Mouse (Mus musculus) cerebellum, adult 2 months (tissue): Measurements from ENCODE around the gene Zfp626. TPM values are rescaled to one million over a fixed set of nuclear protein-coding genes. Genes with fewer than 3 reads are reported as not detected.
A peak's percentile ranks its signal among the peaks of the same experiment; 100 is the strongest.
"Not testable (repeated sequence)": the region's sequence is repeated elsewhere in the genome, so short reads cannot be mapped to it uniquely, and the experiment has no call there.

ENCODE experiments used
- DNase-seq, 2 experiments: peaks; one replicate each; pipeline ENCODE4 v3.0.0; 2021
- H3K27ac ChIP-seq: fragments of 200-500 bp; 2 replicates; pipeline ENCODE4 v1.5.1; 2012; ENCODE audit warnings: low read length, control low read depth, inconsistent platforms; ENCODE audit not compliant: insufficient read depth
- H3K27me3 ChIP-seq: fragments of 200-500 bp; 2 replicates; pipeline ENCODE4 v1.6.1; 2012; ENCODE audit warnings: inconsistent platforms, mild to moderate bottlenecking, low read length, moderate library complexity; ENCODE audit not compliant: control insufficient read depth, insufficient read depth
- H3K4me1 ChIP-seq: fragments of 200-500 bp; 2 replicates; pipeline ENCODE4 v1.6.1; 2011; ENCODE audit warnings: low read length; ENCODE audit not compliant: control insufficient read depth, insufficient read depth
- H3K4me3 ChIP-seq: fragments of 200-500 bp; replicated peaks from 2 replicates; pipeline ENCODE3; 2011; ENCODE audit warnings: mild to moderate bottlenecking, low read depth, low read length, control low read depth; ENCODE audit not compliant: insufficient read depth
- CTCF ChIP-seq: fragments of 200-500 bp; IDR thresholded peaks from 2 replicates; pipeline ENCODE4 v1.5.1; 2011; ENCODE audit warnings: low read depth, mild to moderate bottlenecking, control low read depth, low read length, moderate library complexity, borderline replicate concordance; ENCODE audit not compliant: insufficient read depth
- POLR2A ChIP-seq: fragments of 200-500 bp; IDR thresholded peaks from 2 replicates; pipeline ENCODE4 v1.6.1; 2011; ENCODE audit warnings: low read length, control low read depth, borderline replicate concordance; ENCODE audit not compliant: insufficient read depth
- WGBS: fragments of 180-500 bp; shearing (Covaris S2); methylation state at CpG from one replicate; pipeline ENCODE4 v1.1.7; 2018; 5-methylcytosine and 5-hydroxymethylcytosine counted together
- polyA plus RNA-seq: library from polyadenylated mRNA; depleted of rRNA; stranded (reverse); fragments of >200 nt; gene quantifications from 2 replicates; pipeline ENCODE4 v1.2.3, GENCODE M21; 2012; rRNA removed

Zfp626 gene
- polyA plus RNA-seq, 1 experiment, result 3.7 TPM

DNA sequence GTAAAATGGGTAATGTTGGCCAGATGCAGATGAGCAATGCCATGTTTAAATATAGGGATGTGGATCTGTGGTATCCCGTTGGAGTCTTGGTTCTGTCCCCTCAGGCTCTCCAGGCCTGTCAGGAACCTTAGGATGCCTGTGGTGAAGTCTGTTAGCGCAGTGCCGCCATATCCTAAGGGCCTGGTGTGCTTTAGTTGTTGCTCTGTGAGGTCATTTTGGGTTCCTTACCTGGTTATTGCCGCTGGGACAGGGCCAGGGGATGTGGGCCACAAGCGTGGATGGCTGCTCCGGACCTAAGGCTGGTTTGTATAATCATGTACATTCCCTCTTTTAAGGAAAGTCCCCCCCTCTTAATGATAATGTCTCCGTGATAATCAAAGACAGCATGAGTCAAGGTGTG is 32.6 kb downstream of the Zfp626 start:
- H3K4me3 ChIP-seq, result no peak overlapping the region
- no peak overlapping the region for H3K27ac ChIP-seq
- no peak for DNase-seq
- TF ChIP-seq CTCF (no peak), POLR2A (no peak)
- no peaks in the 10 kb centered on the region for H3K4me1 ChIP-seq
- 96% methylated on average over 7 of the region's 7 CpGs for WGBS
- no peaks in the 10 kb centered on the region for H3K27me3 ChIP-seq

DNA sequence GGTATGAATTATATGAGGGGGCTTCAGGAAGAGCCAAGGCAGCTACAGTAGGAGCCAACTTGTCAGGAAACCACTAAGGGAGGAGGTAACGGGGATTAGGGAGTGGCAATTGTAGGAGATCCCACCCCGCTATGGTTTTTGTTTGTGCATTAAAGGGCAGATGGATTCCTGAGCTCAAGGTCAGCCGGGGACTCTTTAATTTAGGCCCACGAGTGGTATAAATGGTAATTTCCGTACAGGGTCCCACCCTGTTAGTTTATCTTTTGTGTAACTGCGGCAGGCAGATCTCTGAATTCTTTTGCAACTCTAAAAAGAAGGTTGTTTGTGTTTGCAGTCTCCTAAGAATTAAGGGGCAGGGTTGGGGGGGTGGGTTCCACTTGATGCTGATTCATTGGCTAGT is 33.1 kb downstream of the Zfp626 start:
- H3K27me3 ChIP-seq, result no peaks in the 10 kb centered on the region
- H3K27ac ChIP-seq, result no peak overlapping the region
- H3K4me1 ChIP-seq, result no peaks in the 10 kb centered on the region
- TF ChIP-seq CTCF, result no peak
- TF ChIP-seq POLR2A, result no peak
- no peak for DNase-seq
- 92% methylated on average over 6 of the region's 6 CpGs for WGBS
- H3K4me3 ChIP-seq, result no peak overlapping the region

GRCm38 (mm10) chr7:27857227-27857626 is 50.2 kb downstream of the Zfp626 start, which contains the start of gene Zfp607a:
TSS of gene Zfp607a (plus strand) at chr7:27857527.
- no peak within 1 kb of the TSS for H3K27ac ChIP-seq
- no peak within 1 kb of the TSS for H3K4me3 ChIP-seq
- WGBS, result 94% methylated on average over 1 of the region's 1 CpGs
- no peak for TF ChIP-seq CTCF
- no peak for TF ChIP-seq POLR2A
- no peak for DNase-seq
- H3K4me1 ChIP-seq, result no peaks in the 10 kb centered on the region
- H3K27me3 ChIP-seq, result no peaks in the 10 kb centered on the region

- peak in 1 of 2 experiments; percentile 30 for DNase-seq
- no peak overlapping the region for H3K27ac ChIP-seq
Observed at GRCm38 (mm10) chr7:27859301-27860251, 52.6 kb downstream of the Zfp626 start.

DNA sequence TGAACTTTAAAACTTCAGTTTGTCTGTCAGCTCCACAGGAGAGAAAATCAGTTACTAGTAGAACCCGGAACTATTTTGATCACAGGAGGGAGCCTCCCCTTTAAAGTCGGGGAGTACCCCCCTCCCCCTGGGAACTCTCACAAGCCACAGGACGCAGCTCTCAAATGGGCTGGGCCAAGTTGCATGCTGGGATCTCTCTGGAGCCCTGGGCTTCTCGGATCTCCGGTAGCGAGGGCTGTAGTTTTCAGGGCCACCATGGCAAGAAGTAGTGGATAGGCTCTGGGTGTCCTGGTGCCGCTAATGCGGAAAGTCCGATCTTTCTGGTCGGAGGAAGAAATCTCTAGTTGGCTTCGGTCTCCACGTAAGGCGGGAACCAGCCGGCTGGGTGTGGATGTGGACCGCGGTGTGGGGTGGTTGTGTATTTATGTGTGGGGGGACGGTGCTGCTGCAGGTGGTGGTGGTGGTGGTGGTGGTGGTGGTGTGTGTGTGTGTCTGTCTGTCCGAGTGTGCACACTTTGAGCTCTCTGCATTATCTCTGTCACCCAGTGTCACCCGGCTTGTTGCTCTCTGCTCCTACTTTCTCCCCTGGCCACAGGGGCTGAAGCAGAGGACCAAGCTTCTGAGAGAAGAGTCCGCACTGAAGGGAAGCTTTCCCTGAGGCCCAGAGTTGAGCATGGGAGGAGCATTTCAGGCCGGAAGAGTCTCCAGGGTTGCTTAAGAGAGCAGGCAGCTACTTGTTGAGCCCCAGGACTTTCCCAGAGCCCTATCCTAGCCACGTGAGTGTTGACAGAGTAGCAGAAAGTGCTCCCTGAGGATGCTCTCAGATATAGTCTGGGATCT is 53.6 kb downstream of the Zfp626 start:
- H3K27ac ChIP-seq, result no peak overlapping the region
- H3K4me1 ChIP-seq, result no peaks in the 10 kb centered on the region
- peak; percentile 31 to 34 for DNase-seq
- no peaks in the 10 kb centered on the region for H3K27me3 ChIP-seq
- TF ChIP-seq POLR2A (no peak), CTCF (no peak)
- WGBS, result under 1% methylated on average over 22 of the region's 22 CpGs
- H3K4me3 ChIP-seq, result peak overlapping the region; percentile 79

More at GRCm38 (mm10) chr7:27859301-27860251, 52.6 kb downstream of the Zfp626 start:
- Histone ChIP-seq H3K4me3 (peak overlapping the region; percentile 79), H3K4me1 (no peaks in the 10 kb centered on the region), H3K27me3 (no peaks in the 10 kb centered on the region)
- TF ChIP-seq POLR2A (no peak), CTCF (no peak)
- 5% methylated on average over 10 of the region's 10 CpGs for WGBS

DNA sequence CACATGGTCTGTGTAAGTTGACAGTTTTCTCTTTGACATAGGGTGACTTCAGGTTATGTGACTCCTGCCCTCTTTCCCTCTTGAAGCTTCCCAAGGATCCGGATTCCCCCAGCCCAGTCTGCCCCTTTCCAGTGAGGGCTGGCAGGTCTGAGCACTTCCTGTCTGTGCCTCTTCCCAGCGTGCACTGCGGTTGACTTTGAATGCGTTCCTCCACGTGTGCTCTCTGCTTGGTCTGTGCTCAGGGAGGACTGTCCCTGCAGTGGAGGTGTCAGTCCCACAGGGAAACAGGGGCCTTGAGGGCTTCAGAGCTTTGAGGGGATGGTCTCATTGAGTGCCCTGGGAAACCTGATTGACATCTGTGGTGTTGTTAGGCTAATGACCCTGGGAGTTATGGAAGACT is 55.6 kb downstream of the Zfp626 start:
- 79% methylated on average over 5 of the region's 5 CpGs for WGBS
- H3K27ac ChIP-seq, H3K27me3 ChIP-seq, H3K4me1 ChIP-seq, H3K4me3 ChIP-seq, DNase-seq: not testable (repeated sequence)

Other genes starting within 250 kb of the Zfp626 start
- gene Akt2, start 215.6 kb upstream of the Zfp626 start, polyA plus RNA-seq, result 106 and 119 TPM in 2 replicates
- gene Ttc9b, start 153.3 kb upstream of the Zfp626 start, polyA plus RNA-seq, result 62.2 and 67.5 TPM in 2 replicates
- gene Map3k10, start 132.6 kb upstream of the Zfp626 start, polyA plus RNA-seq, result 96.7 and 99.4 TPM in 2 replicates
- gene Zfp607b, start 117.9 kb upstream of the Zfp626 start, polyA plus RNA-seq, result 4.3 and 4.6 TPM in 2 replicates
- gene Zfp60, start 75.8 kb upstream of the Zfp626 start, polyA plus RNA-seq, result 15.8 and 16.3 TPM in 2 replicates
- gene Zfp59, start 31.4 kb downstream of the Zfp626 start, polyA plus RNA-seq, result 4.0 and 4.4 TPM in 2 replicates
- 0.62 and 0.70 TPM in 2 replicates for gene Zfp607a, start 50.3 kb downstream of the Zfp626 start, polyA plus RNA-seq
- 5.7 and 7.2 TPM in 2 replicates for gene Zfp974, start 122.3 kb downstream of the Zfp626 start, polyA plus RNA-seq
- gene Zfp780b, start 172.0 kb downstream of the Zfp626 start, polyA plus RNA-seq, result 10.2 and 10.3 TPM in 2 replicates
- gene Zfp850, start 206.9 kb downstream of the Zfp626 start, polyA plus RNA-seq, result 2.2 and 2.7 TPM in 2 replicates
- gene Psmc4, start 242.9 kb downstream of the Zfp626 start, polyA plus RNA-seq, result 217 and 222 TPM in 2 replicates